Mouse (Mus musculus) erythroblast, embryonic 14.5 days (primary cell): Measurements from ENCODE around the gene Agfg2.

Experiments used
- GATA1 ChIP-seq: IDR thresholded peaks from 2 replicates; pipeline ENCODE4 v1.6.1; 2012; ENCODE audit warnings: low read length, inconsistent platforms, mixed read lengths
- TAL1 ChIP-seq: IDR thresholded peaks from 3 replicates; pipeline ENCODE4 v1.6.1; 2012; ENCODE audit warnings: low read length, inconsistent platforms, mixed read lengths

- TF ChIP-seq GATA1 (no peak), TAL1 (no peak)
Observed at GRCm38 (mm10) chr5:137674786-137675185, 9.7 kb downstream of the Agfg2 start.
